Mouse (Mus musculus) ES-CJ7 (cell line): Measurements from ENCODE around the gene Slc7a11.
A peak's percentile ranks its signal among the peaks of the same experiment; 100 is the strongest.

Source experiments
- DNase-seq: peaks from one replicate; pipeline ENCODE4 v3.0.0; 2011; ENCODE audit warnings: low read depth, low spot score

The Slc7a11 gene

GRCm38 (mm10) chr3:50307339-50308327, 135.8 kb downstream of the Slc7a11 start:
- DNase-seq, result no peak

- DNase-seq, result no peak
These were observed 137.1 kb downstream of the Slc7a11 start for GRCm38 (mm10) chr3:50306334-50306733.

- DNase-seq, result peak; percentile 27
These were observed 139.3 kb downstream of the Slc7a11 start for GRCm38 (mm10) chr3:50304137-50304536.

- no peak for DNase-seq
These were observed 140.8 kb downstream of the Slc7a11 start for GRCm38 (mm10) chr3:50302648-50303047.

GRCm38 (mm10) chr3:50300952-50301303, 142.5 kb downstream of the Slc7a11 start:
- peak; percentile 53 for DNase-seq

GRCm38 (mm10) chr3:50300002-50300951, 143.1 kb downstream of the Slc7a11 start:
- no peak for DNase-seq

GRCm38 (mm10) chr3:50298366-50298991, 144.9 kb downstream of the Slc7a11 start:
- no peak for DNase-seq

GRCm38 (mm10) chr3:50296956-50297355, 146.5 kb downstream of the Slc7a11 start:
- no peak for DNase-seq

- no peak for DNase-seq
These were observed 168.4 kb downstream of the Slc7a11 start for GRCm38 (mm10) chr3:50275023-50275422.

GRCm38 (mm10) chr3:50272222-50272621, 171.2 kb downstream of the Slc7a11 start:
- no peak for DNase-seq

GRCm38 (mm10) chr3:50269680-50270079, 173.7 kb downstream of the Slc7a11 start:
- no peak for DNase-seq

- no peak for DNase-seq
These were observed 180.8 kb downstream of the Slc7a11 start for GRCm38 (mm10) chr3:50262547-50263087.

GRCm38 (mm10) chr3:50262066-50262465, 181.3 kb downstream of the Slc7a11 start:
- DNase-seq, result no peak

- no peak for DNase-seq
These were observed 182.7 kb downstream of the Slc7a11 start for GRCm38 (mm10) chr3:50260667-50261066.

GRCm38 (mm10) chr3:50258852-50259251, 184.6 kb downstream of the Slc7a11 start:
- no peak for DNase-seq

- DNase-seq, result no peak
These were observed 193.7 kb downstream of the Slc7a11 start for GRCm38 (mm10) chr3:50249598-50250300.

GRCm38 (mm10) chr3:50235990-50236389, 207.4 kb downstream of the Slc7a11 start:
- DNase-seq, result no peak

- DNase-seq, result no peak
These were observed 210.3 kb downstream of the Slc7a11 start for GRCm38 (mm10) chr3:50233144-50233543.

GRCm38 (mm10) chr3:50224390-50225114, 218.9 kb downstream of the Slc7a11 start:
- no peak for DNase-seq

GRCm38 (mm10) chr3:50220454-50220853, 223.0 kb downstream of the Slc7a11 start:
- no peak for DNase-seq
